Mouse (Mus musculus): Measurements from ENCODE around the gene Tas1r1.

DNA sequence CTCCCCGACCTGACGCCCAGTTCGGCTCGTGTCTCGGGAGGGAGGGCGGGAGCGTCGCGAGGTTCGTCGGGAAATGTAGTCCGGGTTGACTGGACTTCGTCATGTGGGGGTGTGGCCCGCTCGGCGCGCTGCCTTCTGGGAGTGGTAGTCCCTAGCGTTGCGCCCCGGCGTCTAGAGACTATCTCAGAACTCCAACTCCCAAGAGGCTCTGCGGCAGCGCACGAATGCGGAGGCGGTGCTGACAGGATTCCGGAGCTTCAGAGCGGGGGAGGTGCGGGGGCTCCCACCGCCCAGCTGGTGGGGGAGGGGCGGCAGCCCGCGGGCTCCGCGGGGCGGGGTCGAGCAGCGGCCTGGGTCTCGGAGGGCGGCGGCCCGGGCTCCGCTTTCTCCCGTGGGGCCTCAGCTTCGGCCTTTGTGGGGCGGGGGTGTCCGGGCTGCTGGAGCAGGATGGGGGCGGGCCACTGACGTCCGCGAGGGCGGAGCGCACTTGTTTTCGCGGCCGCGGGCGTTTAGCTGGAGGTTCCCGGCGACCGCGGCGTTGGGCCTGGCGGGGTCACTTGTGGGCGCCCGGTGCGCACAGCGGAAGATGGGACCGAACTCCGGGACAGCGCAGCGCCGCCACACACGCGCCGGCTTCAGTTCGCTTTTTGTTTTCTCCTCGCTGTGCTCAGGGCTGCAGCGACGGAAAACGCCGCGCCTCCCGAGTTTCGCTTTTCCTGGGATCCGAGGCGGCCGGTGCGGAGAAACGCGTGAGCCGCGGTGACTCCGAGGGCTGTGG lies 42.0 kb downstream of the Tas1r1 start, which contains the start of gene Phf13:
- no peak for TF ChIP-seq CEBPB (IDR thresholded peaks at IDR 0.05; ENCODE audit: low read depth)
- TF ChIP-seq CTCF (IDR thresholded peaks at IDR 0.05; ENCODE audit: control insufficient read depth, insufficient read depth, insufficient read length) = no peak
- TF ChIP-seq MYOG (IDR thresholded peaks at IDR 0.05; ENCODE audit: control insufficient read depth, extremely low read depth, insufficient read length) = no peak
- peak; percentile 15 for TF ChIP-seq MAX (IDR thresholded peaks at IDR 0.05)
- peak; percentile 14 for TF ChIP-seq USF1 (IDR thresholded peaks at IDR 0.05; ENCODE audit: low read depth)
- no peak for TF ChIP-seq FOSL1 (IDR thresholded peaks at IDR 0.05; ENCODE audit: insufficient read depth, low read length, poor library complexity, severe bottlenecking)
